Mouse (Mus musculus) neural tube, embryonic 13.5 days (tissue): Measurements from ENCODE around the gene Miga2. TPM values are rescaled to one million over a fixed set of nuclear protein-coding genes. Genes with fewer than 3 reads are reported as not detected.
"Not testable (repeated sequence)": the region's sequence is repeated elsewhere in the genome, so short reads cannot be mapped to it uniquely, and the experiment has no call there.

Source experiments
- ATAC-seq: fragments of 200-750 bp; cut with Nextera tagmentation; 2 replicates; pipeline ENCODE4 v1.8.0; 2017; ENCODE audit warnings: low read depth, mild to moderate bottlenecking, moderate TSS enrichment, moderate library complexity
- H3K27ac ChIP-seq: fragments of 300-500 bp; sonication (generic); replicated peaks from 2 replicates; pipeline ENCODE4 v1.5.1; 2015; ENCODE audit warnings: moderate library complexity, mild to moderate bottlenecking, inconsistent platforms
- H3K27me3 ChIP-seq: fragments of 300-500 bp; sonication (generic); 2 replicates; pipeline ENCODE4 v1.6.1; 2015; ENCODE audit warnings: mild to moderate bottlenecking, inconsistent platforms
- H3K36me3 ChIP-seq: fragments of 300-500 bp; sonication (generic); 2 replicates; pipeline ENCODE4 v1.6.1; 2015; ENCODE audit warnings: mild to moderate bottlenecking, inconsistent platforms
- H3K4me1 ChIP-seq: fragments of 300-500 bp; sonication (generic); replicated peaks from 2 replicates; pipeline ENCODE4 v1.6.1; 2015; ENCODE audit warnings: inconsistent platforms
- H3K4me2 ChIP-seq: fragments of 300-500 bp; sonication (generic); 2 replicates; pipeline ENCODE4 v1.6.1; 2015; ENCODE audit warnings: inconsistent platforms, mild to moderate bottlenecking, moderate library complexity
- H3K4me3 ChIP-seq: fragments of 300-500 bp; sonication (generic); 2 replicates; pipeline ENCODE4 v1.5.1; 2015; ENCODE audit warnings: mild to moderate bottlenecking, inconsistent platforms
- H3K9ac ChIP-seq: fragments of 300-500 bp; sonication (generic); 2 replicates; pipeline ENCODE4 v1.6.1; 2015; ENCODE audit warnings: moderate library complexity, mild to moderate bottlenecking, inconsistent platforms
- H3K9me3 ChIP-seq: fragments of 300-500 bp; sonication (generic); 2 replicates; pipeline ENCODE4 v1.6.1; 2016; ENCODE audit warnings: inconsistent platforms
- WGBS: fragments of 180-500 bp; shearing (Covaris S2); methylation state at CpG from one replicate; pipeline ENCODE4 v1.1.7; 2015; 5-methylcytosine and 5-hydroxymethylcytosine counted together
- microRNA-seq: library from miRNA; unstranded; fragments of <30 nt; microRNA quantifications from one replicate; pipeline ENCODE4, GENCODE M21; 2016
- polyA plus RNA-seq: library from polyadenylated mRNA; unstranded; fragments of >200 nt; fragmentation: Nextera tagmentation; extraction: Ambion mirVana; gene quantifications from 2 replicates; pipeline ENCODE4 v1.2.1, GENCODE M21; 2015

The Miga2 gene
- polyA plus RNA-seq, 1 experiment from 2014 or later = 26.3 TPM

- H3K36me3 ChIP-seq, H3K27ac ChIP-seq, H3K27me3 ChIP-seq, H3K9me3 ChIP-seq, ATAC-seq: not testable (repeated sequence)
- peak overlapping the region; percentile 75 for H3K4me2 ChIP-seq
- H3K4me1 ChIP-seq = peaks cover 68% of the 10 kb centered on the region
- peak overlapping the region; percentile 81 for H3K4me3 ChIP-seq
- 80% methylated on average over 6 of the region's 6 CpGs for WGBS
- H3K9ac ChIP-seq = 0 out of 2 replicates have a peak overlapping the region, but pooled peaks have one; percentile 52
Measured at GRCm38 (mm10) chr2:30417154-30417553, 53.1 kb downstream of the Miga2 start.

- Histone ChIP-seq H3K27me3 (no peaks in the 10 kb centered on the region), H3K4me3 (0 out of 2 replicates have a peak overlapping the region, but pooled peaks have one; percentile 2), H3K4me2 (peak overlapping the region; percentile 75), H3K9ac (peak overlapping the region; percentile 52), H3K36me3 (no peaks in the 10 kb centered on the region), H3K4me1 (peaks cover 65% of the 10 kb centered on the region), H3K9me3 (no peaks in the 10 kb centered on the region), H3K27ac (no peak overlapping the region)
- no peak for ATAC-seq
- 64% methylated on average over 5 of the region's 5 CpGs for WGBS
Measured at GRCm38 (mm10) chr2:30417595-30418165, 53.6 kb downstream of the Miga2 start.

GRCm38 (mm10) chr2:30418259-30418658 lies 54.2 kb downstream of the Miga2 start:
- Histone ChIP-seq H3K4me1 (peaks cover 59% of the 10 kb centered on the region), H3K27me3 (no peaks in the 10 kb centered on the region), H3K36me3 (no peaks in the 10 kb centered on the region), H3K9me3 (no peaks in the 10 kb centered on the region), H3K4me2 (peak overlapping the region; percentile 75), H3K4me3 (0 out of 2 replicates have a peak overlapping the region, but pooled peaks have one; percentile 2), H3K9ac (peak overlapping the region; percentile 52), H3K27ac (no peak overlapping the region)
- no peak for ATAC-seq
- 73% methylated on average over 6 of the region's 6 CpGs for WGBS

- H3K4me2 ChIP-seq = peak overlapping the region; percentile 75
- H3K27me3 ChIP-seq = no peaks in the 10 kb centered on the region
- H3K36me3 ChIP-seq = no peaks in the 10 kb centered on the region
- H3K27ac ChIP-seq = peak overlapping the region; percentile 25; the same call in 1 of the 2 replicates
- H3K4me3 ChIP-seq = peak overlapping the region; percentile 2; the same call in 1 of the 2 replicates
- peak overlapping the region; percentile 52 for H3K9ac ChIP-seq
- H3K4me1 ChIP-seq = peaks cover 51% of the 10 kb centered on the region
- H3K9me3 ChIP-seq = no peaks in the 10 kb centered on the region
- ATAC-seq = no peak
- 23% methylated on average over 10 of the region's 10 CpGs for WGBS
Measured at GRCm38 (mm10) chr2:30419112-30419511, 55.1 kb downstream of the Miga2 start.

DNA sequence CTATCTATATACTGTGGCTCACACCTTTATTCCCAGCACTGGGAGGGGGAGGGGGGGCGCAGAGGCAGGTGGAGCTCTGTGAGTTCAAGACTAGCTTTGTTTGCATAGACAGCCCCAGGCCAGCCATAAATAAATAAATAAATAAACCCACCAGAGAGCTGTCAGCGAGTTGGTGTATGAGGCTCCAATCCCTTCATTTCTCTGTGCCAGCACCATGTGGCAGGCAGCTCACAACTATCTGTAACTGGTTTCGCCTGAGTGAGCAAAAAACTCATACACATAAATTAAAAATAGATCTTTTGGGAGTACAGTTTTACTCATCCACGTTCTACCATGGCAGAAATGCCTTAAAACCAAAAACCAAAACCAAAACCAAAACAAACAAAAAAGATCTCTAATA lies 57.4 kb downstream of the Miga2 start:
- Histone ChIP-seq H3K27ac (0 out of 2 replicates have a peak overlapping the region, but pooled peaks have one; percentile 18), H3K27me3 (no peaks in the 10 kb centered on the region), H3K4me3 (no peak overlapping the region), H3K9me3 (no peaks in the 10 kb centered on the region), H3K9ac (no peak overlapping the region), H3K36me3 (peaks cover 3% of the 10 kb centered on the region), H3K4me1 (peaks cover 40% of the 10 kb centered on the region), H3K4me2 (no peak overlapping the region)
- no peak for ATAC-seq
- WGBS = 60% methylated on average over 4 of the region's 4 CpGs

DNA sequence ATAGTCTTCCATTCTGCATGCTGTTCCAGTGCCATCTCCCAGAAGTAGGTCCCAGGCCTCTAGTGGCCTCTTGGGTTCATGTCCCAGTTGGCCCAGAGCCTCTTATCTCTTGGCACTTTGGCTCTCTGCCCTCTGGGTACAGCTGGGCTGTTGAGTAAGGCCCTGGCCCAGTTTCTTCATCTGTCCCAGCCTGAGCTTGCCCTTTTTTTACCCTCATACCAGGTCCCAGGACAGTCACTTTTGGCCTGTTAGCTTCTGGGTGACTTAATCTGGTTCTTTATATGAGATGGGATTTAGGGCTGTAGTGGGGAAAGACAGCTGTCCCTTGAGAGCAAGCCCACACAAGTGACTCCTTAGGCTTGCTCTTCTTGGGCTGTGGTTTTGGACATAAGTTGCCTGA lies 65.1 kb downstream of the Miga2 start:
- Histone ChIP-seq H3K4me1 (no peaks in the 10 kb centered on the region), H3K4me2 (no peak overlapping the region), H3K27me3 (no peaks in the 10 kb centered on the region), H3K27ac (no peak overlapping the region), H3K9me3 (no peaks in the 10 kb centered on the region), H3K36me3 (peaks cover 79% of the 10 kb centered on the region), H3K9ac (no peak overlapping the region), H3K4me3 (no peak overlapping the region)
- ATAC-seq = no peak

Small RNA genes within 50 kb of the gene (microRNA-seq; reads per million reads assigned to microRNA genes)
- gene Gm47292 = not detected

Other genes starting within 250 kb of the Miga2 start
- 11.8 and 12.8 TPM in 2 replicates for gene Zer1, start 239.6 kb upstream of the Miga2 start, polyA plus RNA-seq
- gene Tbc1d13, start 230.5 kb upstream of the Miga2 start, polyA plus RNA-seq = 9.4 and 11.7 TPM in 2 replicates
- gene Endog, start 192.7 kb upstream of the Miga2 start, polyA plus RNA-seq = 15.6 and 17.3 TPM in 2 replicates
- 59.0 and 61.0 TPM in 2 replicates for gene Spout1, start 185.8 kb upstream of the Miga2 start, polyA plus RNA-seq
- 13.1 and 13.3 TPM in 2 replicates for gene Kyat1, start 158.4 kb upstream of the Miga2 start, polyA plus RNA-seq
- gene Lrrc8a, start 126.5 kb upstream of the Miga2 start, polyA plus RNA-seq = 50.7 and 54.8 TPM in 2 replicates
- gene Gm28035, start 123.7 kb upstream of the Miga2 start, polyA plus RNA-seq = 0.23 and 0.24 TPM in 2 replicates
- gene Phyhd1, start 98.0 kb upstream of the Miga2 start, polyA plus RNA-seq = 4.3 and 4.8 TPM in 2 replicates
- not detected in 2 replicates for gene Gm28038, start 83.2 kb upstream of the Miga2 start, polyA plus RNA-seq
- 33.1 and 35.6 TPM in 2 replicates for gene Dolk, start 77.9 kb upstream of the Miga2 start, polyA plus RNA-seq
- gene Nup188, start 77.8 kb upstream of the Miga2 start, polyA plus RNA-seq = 19.7 and 26.7 TPM in 2 replicates
- gene Sh3glb2, start 4.9 kb upstream of the Miga2 start, polyA plus RNA-seq = 131 and 147 TPM in 2 replicates
- 51.4 and 52.0 TPM in 2 replicates for gene Dolpp1, start 28.0 kb downstream of the Miga2 start, polyA plus RNA-seq
- gene Crat, start 51.6 kb downstream of the Miga2 start, polyA plus RNA-seq = 22.2 and 23.0 TPM in 2 replicates
- gene Ptpa, start 51.8 kb downstream of the Miga2 start, polyA plus RNA-seq = 124 and 126 TPM in 2 replicates
- 2.1 and 3.1 TPM in 2 replicates for gene Ier5l, start 110.0 kb downstream of the Miga2 start, polyA plus RNA-seq
- gene Cstad, start 230.8 kb downstream of the Miga2 start, polyA plus RNA-seq = 0.39 and 0.98 TPM in 2 replicates